Mouse (Mus musculus) embryonic fibroblast, embryonic 13.5 days (primary cell): ENCODE data around the gene Epha4. TPM values are rescaled to one million over a fixed set of nuclear protein-coding genes. Genes with fewer than 3 reads are reported as not detected.

Experiments used
- H3K27ac ChIP-seq: 2 replicates; pipeline ENCODE4 v1.5.1; 2012; ENCODE audit warnings: low read length, control low read depth, inconsistent platforms; ENCODE audit not compliant: insufficient read depth
- H3K4me1 ChIP-seq: 2 replicates; pipeline ENCODE4 v1.6.1; 2011; ENCODE audit warnings: low read length; ENCODE audit not compliant: control insufficient read depth, insufficient read depth
- H3K4me3 ChIP-seq: 2 replicates; pipeline ENCODE4 v1.5.1; 2011; ENCODE audit warnings: mild to moderate bottlenecking, control low read depth, low read length; ENCODE audit not compliant: insufficient read depth
- CTCF ChIP-seq: IDR thresholded peaks from 2 replicates; pipeline ENCODE4 v1.5.1; 2011; ENCODE audit warnings: mild to moderate bottlenecking, control low read depth, low read length, moderate library complexity, borderline replicate concordance; ENCODE audit not compliant: insufficient read depth
- POLR2A ChIP-seq: IDR thresholded peaks from 2 replicates; pipeline ENCODE4 v1.6.1; 2011; ENCODE audit warnings: low read depth, mild to moderate bottlenecking, control low read depth, low read length, moderate library complexity
- polyA plus RNA-seq: library from polyadenylated mRNA; stranded (reverse); fragments of >200 nt; gene quantifications from 2 replicates; pipeline ENCODE4 v1.2.4, GENCODE M21; 2011; ENCODE audit warnings: low read depth; ENCODE audit not compliant: missing spikeins, insufficient read length

The Epha4 gene
- polyA plus RNA-seq, 1 experiment = 26.4 TPM

- Histone ChIP-seq H3K4me1 (0 out of 2 replicates have a peak, but pooled peaks cover 6% of the 10 kb centered on the region), H3K27ac (no peak overlapping the region), H3K4me3 (peak overlapping the region; percentile 63)
- TF ChIP-seq CTCF = no peak
- TF ChIP-seq POLR2A = no peak
Measured at GRCm38 (mm10) chr1:77513411-77513941, 1.4 kb downstream of the Epha4 start.

GRCm38 (mm10) chr1:77512431-77513195 is 2.3 kb downstream of the Epha4 start:
- TF ChIP-seq POLR2A (no peak), CTCF (no peak)
- Histone ChIP-seq H3K4me1 (0 out of 2 replicates have a peak, but pooled peaks cover 6% of the 10 kb centered on the region), H3K27ac (no peak overlapping the region), H3K4me3 (peak overlapping the region; percentile 63)

- Histone ChIP-seq H3K27ac (no peak overlapping the region), H3K4me3 (peak overlapping the region; percentile 63; the same call in 1 of the 2 replicates), H3K4me1 (0 out of 2 replicates have a peak, but pooled peaks cover 6% of the 10 kb centered on the region)
- TF ChIP-seq CTCF (no peak), POLR2A (no peak)
Measured at GRCm38 (mm10) chr1:77512059-77512407, 2.9 kb downstream of the Epha4 start.

- 0 out of 2 replicates have a peak, but pooled peaks cover 6% of the 10 kb centered on the region for H3K4me1 ChIP-seq
- H3K4me3 ChIP-seq = no peak overlapping the region
- TF ChIP-seq CTCF (no peak), POLR2A (no peak)
- no peak overlapping the region for H3K27ac ChIP-seq
Measured at GRCm38 (mm10) chr1:77511372-77512058, 3.4 kb downstream of the Epha4 start.

- peaks cover 8% of the 10 kb centered on the region; the same call in 1 of the 2 replicates for H3K4me1 ChIP-seq
- no peak overlapping the region for H3K4me3 ChIP-seq
- no peak for TF ChIP-seq CTCF
- TF ChIP-seq POLR2A = no peak
- H3K27ac ChIP-seq = no peak overlapping the region
Measured at GRCm38 (mm10) chr1:77510623-77511022, 4.3 kb downstream of the Epha4 start.

GRCm38 (mm10) chr1:77506856-77507200 is 8.1 kb downstream of the Epha4 start:
- no peak for TF ChIP-seq CTCF
- TF ChIP-seq POLR2A = no peak
- Histone ChIP-seq H3K4me1 (peaks cover 8% of the 10 kb centered on the region; the same call in 1 of the 2 replicates), H3K4me3 (no peak overlapping the region)

GRCm38 (mm10) chr1:77506038-77506855 is 8.6 kb downstream of the Epha4 start:
- Histone ChIP-seq H3K27ac (no peak overlapping the region), H3K4me1 (peaks cover 6% of the 10 kb centered on the region; the same call in 1 of the 2 replicates), H3K4me3 (no peak overlapping the region)
- TF ChIP-seq CTCF (no peak), POLR2A (no peak)

More at GRCm38 (mm10) chr1:77506856-77507200, 8.1 kb downstream of the Epha4 start:
- H3K27ac ChIP-seq = no peak overlapping the region

- TF ChIP-seq CTCF = no peak
- no peak for TF ChIP-seq POLR2A
- no peak overlapping the region for H3K4me3 ChIP-seq
- peaks cover 2% of the 10 kb centered on the region; the same call in 1 of the 2 replicates for H3K4me1 ChIP-seq
Measured at GRCm38 (mm10) chr1:77505263-77505662, 9.6 kb downstream of the Epha4 start.

GRCm38 (mm10) chr1:77504813-77505212 is 10.1 kb downstream of the Epha4 start:
- no peak overlapping the region for H3K4me3 ChIP-seq
- H3K4me1 ChIP-seq = peaks cover 2% of the 10 kb centered on the region; the same call in 1 of the 2 replicates

More at GRCm38 (mm10) chr1:77505263-77505662, 9.6 kb downstream of the Epha4 start:
- H3K27ac ChIP-seq = no peak overlapping the region

More at GRCm38 (mm10) chr1:77504813-77505212, 10.1 kb downstream of the Epha4 start:
- 0 out of 2 replicates have a peak overlapping the region, but pooled peaks have one; percentile 20 for H3K27ac ChIP-seq
- TF ChIP-seq POLR2A (no peak), CTCF (no peak)
